Comparison of ENCODE assay signal across 18 mouse cellular contexts in genomic region chr14:17747922-17748321, GRCm38 (mm10).
A peak's percentile ranks its signal among the peaks of the same experiment; 100 is the strongest.
DNase-seq lines count a peak whose midpoint lies in the region; ATAC-seq and TF ChIP-seq lines count a peak whose summit lies in the region.
"Had no signal": no experiment of that assay in that cellular context is flagged by ENCODE, and none has a peak within 500 bp of the region (broad histone marks: within the 10 kb centered on the region; RNA-seq: fewer than 3 reads in every experiment).

No protein-coding gene starts in this region.

- H3K36me3 ChIP-seq in lung, embryonic 14.5 days (ENCODE audit: insufficient read depth) = no peaks in the 10 kb centered on the region
- H3K36me3 ChIP-seq: heart, embryonic 15.5 days; hindbrain, embryonic 12.5 days; limb, embryonic 12.5 days; midbrain, embryonic 15.5 days; neural tube, embryonic 12.5 days had no signal

- no peak overlapping the region for H3K4me3 ChIP-seq in gastrocnemius, adult 2 months
- no peak overlapping the region for H3K4me3 ChIP-seq in lung, embryonic 14.5 days (ENCODE audit: low read depth, low read length)
- H3K4me3 ChIP-seq: heart, embryonic 15.5 days; hindbrain, embryonic 12.5 days; limb, embryonic 12.5 days; midbrain, embryonic 15.5 days; neural tube, embryonic 12.5 days had no signal

- TF ChIP-seq CTCF in gastrocnemius, adult 2 months (IDR thresholded peaks at IDR 0.05) = no peak
- no peak for TF ChIP-seq CTCF in lung, embryonic 14.5 days (IDR thresholded peaks at IDR 0.05; ENCODE audit: low read depth)

- H3K27me3 ChIP-seq in lung, embryonic 14.5 days (ENCODE audit: insufficient read depth, low read length) = no peaks in the 10 kb centered on the region
- H3K27me3 ChIP-seq: heart, embryonic 15.5 days; hindbrain, embryonic 12.5 days; limb, embryonic 12.5 days; midbrain, embryonic 15.5 days; neural tube, embryonic 12.5 days had no signal

- no peak for ATAC-seq in lung, embryonic 14.5 days (ENCODE audit: insufficient read depth)
- ATAC-seq in erythroid progenitor cell, adult 5-6 weeks (replicated peaks; ENCODE audit: low FRiP score, poor library complexity, severe bottlenecking) = no peak
- ATAC-seq: midbrain, embryonic 15.5 days had no signal

- no peaks in the 10 kb centered on the region for H3K9me3 ChIP-seq in lung, embryonic 14.5 days (ENCODE audit: low read depth, low read length)
- H3K9me3 ChIP-seq: heart, embryonic 15.5 days; hindbrain, embryonic 12.5 days; limb, embryonic 12.5 days; midbrain, embryonic 15.5 days; neural tube, embryonic 12.5 days had no signal

- H3K9ac ChIP-seq in lung, embryonic 14.5 days = no peak overlapping the region
- H3K9ac ChIP-seq: heart, embryonic 15.5 days; hindbrain, embryonic 12.5 days; limb, embryonic 12.5 days; midbrain, embryonic 15.5 days; neural tube, embryonic 12.5 days had no signal

- intact Hi-C loops in gastrocnemius, adult 2 months (cut with DNase I) = loop anchor here (2.0 to 10.0 kb wide), 2 partner anchors 87 to 157 kb away; partner anchors contain the start of gene Thrb
- intact Hi-C loops in gastrocnemius, postnatal 14 days (cut with DNase I; ENCODE audit: low total_unique reads) = no loop called here

- no peak overlapping the region for H3K4me2 ChIP-seq in lung, embryonic 14.5 days
- H3K4me2 ChIP-seq: heart, embryonic 15.5 days; hindbrain, embryonic 12.5 days; limb, embryonic 12.5 days; midbrain, embryonic 15.5 days; neural tube, embryonic 12.5 days had no signal

- H3K27ac ChIP-seq in gastrocnemius, adult 2 months = peak overlapping the region; percentile 29
- H3K27ac ChIP-seq in lung, embryonic 14.5 days (ENCODE audit: low read depth) = no peak overlapping the region
- H3K27ac ChIP-seq: heart, embryonic 15.5 days; hindbrain, embryonic 12.5 days; limb, embryonic 12.5 days; macrophage; midbrain, embryonic 15.5 days; neural tube, embryonic 12.5 days; stomach, postnatal 0 days had no signal

- no peak for DNase-seq in gastrocnemius, adult 2 months
- no peak for DNase-seq in gastrocnemius, postnatal 14 days
- DNase-seq in lung, embryonic 14.5 days = peak; percentile 24
- no peak for DNase-seq in lung, postnatal 4 days
- DNase-seq in adrenal gland, postnatal 36 days = peak; percentile 35 to 47
- DNase-seq in skeletal muscle tissue, adult 2 months (ENCODE audit: low read depth, low spot score) = peak; percentile 38
- no peak for DNase-seq in urinary bladder, postnatal 4 days (ENCODE audit: low spot score in 2 of 2)
- DNase-seq: cerebellum, postnatal 14 days; spleen, adult 18-20 months; thymus, postnatal 25 days had no signal

- H3K4me1 ChIP-seq in lung, embryonic 14.5 days (ENCODE audit: insufficient read depth) = 0 out of 2 replicates have a peak, but pooled peaks cover 4% of the 10 kb centered on the region
- H3K4me1 ChIP-seq: limb, embryonic 12.5 days; midbrain, embryonic 15.5 days; neural tube, embryonic 12.5 days had no signal

- 50% methylated on average over 3 of the region's 3 CpGs for WGBS in lung, embryonic 14.5 days

Comparison
In these comparisons a context has a peak if more than half of its experiments do, and no peak if none do; other contexts are left out.
1. DNase-seq: peak in lung, embryonic 14.5 days (single experiment), adrenal gland, postnatal 36 days (2 of 2) and skeletal muscle tissue, adult 2 months (single experiment); none in gastrocnemius, adult 2 months (single experiment), gastrocnemius, postnatal 14 days (single experiment), lung, postnatal 4 days (0 of 2) and urinary bladder, postnatal 4 days (0 of 2).